Mouse (Mus musculus): Measurements from ENCODE around the gene Mical3. TPM values are rescaled to one million over a fixed set of nuclear protein-coding genes. Genes with fewer than 3 reads are reported as not detected.

The Mical3 gene
- total RNA-seq, 2 experiments from 2014 or later, result 123 to 140 TPM

- no peak for DNase-seq (ENCODE audit: low spot score)
- intact Hi-C loops (cut with DNase I), result no loop called here
These were observed 97.5 kb downstream of the Mical3 start for GRCm38 (mm10) chr6:121033250-121033649.

GRCm38 (mm10) chr6:121031370-121031769 lies 99.4 kb downstream of the Mical3 start:
- DNase-seq (ENCODE audit: low spot score), result no peak
- intact Hi-C loops (cut with DNase I), result no loop called here

GRCm38 (mm10) chr6:121029897-121030589 lies 100.8 kb downstream of the Mical3 start:
- no peak for DNase-seq (ENCODE audit: low spot score)
- intact Hi-C loops (cut with DNase I), result no loop called here

- intact Hi-C loops (cut with DNase I), result no loop called here
- DNase-seq (ENCODE audit: low spot score), result no peak
These were observed 102.3 kb downstream of the Mical3 start for GRCm38 (mm10) chr6:121028514-121028913.

GRCm38 (mm10) chr6:121027314-121027713 lies 103.5 kb downstream of the Mical3 start:
- no peak for DNase-seq (ENCODE audit: low spot score)
- intact Hi-C loops (cut with DNase I), result no loop called here

- no peak for DNase-seq (ENCODE audit: low spot score)
- intact Hi-C loops (cut with DNase I), result no loop called here
These were observed 103.9 kb downstream of the Mical3 start for GRCm38 (mm10) chr6:121026866-121027265.

GRCm38 (mm10) chr6:121026019-121026584 lies 104.7 kb downstream of the Mical3 start:
- DNase-seq (ENCODE audit: low spot score), result no peak
- intact Hi-C loops (cut with DNase I), result no loop called here

GRCm38 (mm10) chr6:121018147-121018546 lies 112.7 kb downstream of the Mical3 start:
- intact Hi-C loops (cut with DNase I), result loop anchor here (5.0 kb wide), 1 partner anchor 89 kb away; no protein-coding TSS in a partner anchor

GRCm38 (mm10) chr6:121017436-121018031 lies 113.3 kb downstream of the Mical3 start:
- intact Hi-C loops (cut with DNase I), result loop anchor here (5.0 kb wide), 1 partner anchor 90 kb away; no protein-coding TSS in a partner anchor
- peak; percentile 71 for DNase-seq (ENCODE audit: low spot score)

More at GRCm38 (mm10) chr6:121018147-121018546, 112.7 kb downstream of the Mical3 start:
- DNase-seq (ENCODE audit: low spot score), result no peak

- intact Hi-C loops (cut with DNase I), result loop anchor here (5.0 kb wide), 1 partner anchor 91 kb away; no protein-coding TSS in a partner anchor
- DNase-seq (ENCODE audit: low spot score), result no peak
These were observed 114.7 kb downstream of the Mical3 start for GRCm38 (mm10) chr6:121016097-121016496.

GRCm38 (mm10) chr6:121014339-121014738 lies 116.5 kb downstream of the Mical3 start:
- peak; percentile 18 for DNase-seq (ENCODE audit: low spot score)
- intact Hi-C loops (cut with DNase I), result loop anchor here (5.0 kb wide), 1 partner anchor 42 kb away; no protein-coding TSS in a partner anchor

GRCm38 (mm10) chr6:121013750-121014149 lies 117.0 kb downstream of the Mical3 start:
- intact Hi-C loops (cut with DNase I), result loop anchor here (1.0 to 5.0 kb wide), 3 partner anchors 41 to 165 kb away; partner anchors contain the start of gene Mical3
- peak; percentile 18 for DNase-seq (ENCODE audit: low spot score)

GRCm38 (mm10) chr6:121011709-121012108 lies 119.1 kb downstream of the Mical3 start:
- intact Hi-C loops (cut with DNase I), result loop anchor here (5.0 kb wide), 1 partner anchor 39 kb away; no protein-coding TSS in a partner anchor
- DNase-seq (ENCODE audit: low spot score), result no peak

GRCm38 (mm10) chr6:121009651-121010050 lies 121.1 kb downstream of the Mical3 start:
- DNase-seq (ENCODE audit: low spot score), result no peak
- intact Hi-C loops (cut with DNase I), result loop anchor here (5.0 kb wide), 1 partner anchor 37 kb away; no protein-coding TSS in a partner anchor

- intact Hi-C loops (cut with DNase I), result no loop called here
- no peak for DNase-seq (ENCODE audit: low spot score)
These were observed 125.8 kb downstream of the Mical3 start for GRCm38 (mm10) chr6:121004959-121005358.

- intact Hi-C loops (cut with DNase I), result no loop called here
- DNase-seq (ENCODE audit: low spot score), result no peak
These were observed 127.8 kb downstream of the Mical3 start for GRCm38 (mm10) chr6:121002952-121003351.

- intact Hi-C loops (cut with DNase I), result no loop called here
- DNase-seq (ENCODE audit: low spot score), result no peak
These were observed 130.8 kb downstream of the Mical3 start for GRCm38 (mm10) chr6:120999860-121000526.

GRCm38 (mm10) chr6:120999087-120999486 lies 131.7 kb downstream of the Mical3 start:
- DNase-seq (ENCODE audit: low spot score), result no peak
- intact Hi-C loops (cut with DNase I), result no loop called here

- intact Hi-C loops (cut with DNase I), result no loop called here
- DNase-seq (ENCODE audit: low spot score), result no peak
These were observed 134.2 kb downstream of the Mical3 start for GRCm38 (mm10) chr6:120996607-120997006.

- intact Hi-C loops (cut with DNase I), result no loop called here
- DNase-seq (ENCODE audit: low spot score), result no peak
These were observed 135.3 kb downstream of the Mical3 start for GRCm38 (mm10) chr6:120995541-120995940.
